Mouse (Mus musculus) lung, adult 2 months (tissue): Measurements from ENCODE around the gene Cyb5d1.

Source experiments
- CTCF ChIP-seq: fragments of 200-500 bp; IDR thresholded peaks from 2 replicates; pipeline ENCODE4 v1.5.1; 2011; ENCODE audit warnings: mild to moderate bottlenecking, low read length, control low read depth; ENCODE audit not compliant: insufficient read depth
- POLR2A ChIP-seq: fragments of 200-500 bp; IDR thresholded peaks from 2 replicates; pipeline ENCODE4 v1.6.1; 2011; ENCODE audit warnings: low read depth, mild to moderate bottlenecking, control low read depth, low read length, borderline replicate concordance; ENCODE audit errors: extremely low read depth

DNA sequence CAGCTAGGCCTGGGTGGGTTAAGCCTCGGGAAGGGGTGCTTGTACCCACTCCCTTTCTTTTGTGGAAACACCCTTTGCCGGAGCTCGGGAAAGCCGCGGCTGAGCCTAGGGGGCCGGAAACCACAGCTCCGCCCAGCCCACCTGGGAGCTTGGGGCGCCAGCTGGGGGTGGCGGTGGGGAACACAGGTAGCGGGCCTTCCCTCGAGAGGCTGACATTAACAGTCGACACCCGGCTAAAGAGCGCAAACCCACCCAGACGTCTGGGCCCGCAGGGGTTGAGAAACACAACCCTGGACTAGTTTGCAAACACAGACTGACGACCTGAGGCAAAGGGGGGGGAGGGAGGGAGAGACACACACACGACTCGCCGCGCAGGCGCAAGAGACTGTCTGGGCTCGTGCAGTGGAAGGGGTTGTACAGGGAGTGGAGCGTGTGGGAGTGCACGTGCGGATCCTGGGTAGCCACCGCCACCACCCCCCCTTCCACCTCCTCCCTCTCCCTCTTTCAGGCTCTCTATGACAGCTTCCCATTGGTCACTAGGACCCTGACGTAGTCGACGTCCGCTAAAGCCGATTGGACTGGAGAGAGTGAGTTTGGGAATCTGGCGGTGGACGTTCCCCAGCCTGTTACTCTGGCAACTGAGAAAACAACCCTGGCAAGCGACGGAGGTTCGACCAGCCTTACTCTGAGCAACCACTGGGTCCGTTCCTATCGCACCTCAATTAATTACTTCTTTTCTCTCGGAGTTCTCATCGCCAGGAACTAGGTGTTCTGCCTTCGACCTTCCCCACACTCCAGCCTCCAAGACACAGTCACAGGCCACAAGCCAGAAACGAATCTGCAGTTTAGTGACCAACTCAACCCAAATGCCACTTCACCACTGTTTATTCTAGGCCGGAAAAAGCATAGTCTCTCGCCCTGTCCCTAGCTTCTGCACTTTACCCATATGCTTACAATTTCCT, 23.3 kb upstream of the Cyb5d1 start:
- no peak for TF ChIP-seq CTCF
- TF ChIP-seq POLR2A = peak; percentile 82
